Mouse (Mus musculus) telencephalon, adult 2 months (tissue): ENCODE measurements around the gene Xaf1.
A peak's percentile ranks its signal among the peaks of the same experiment; 100 is the strongest.

Experiments
- DNase-seq: peaks from one replicate; pipeline ENCODE4 v3.0.0-alpha.2; 2011; ENCODE audit warnings: low read depth, low spot score

The Xaf1 gene

GRCm38 (mm10) chr11:72301334-72301733 lies at the start of gene Xaf1:
TSS of gene Xaf1 (plus strand) at chr11:72301629.
- DNase-seq = no peak

GRCm38 (mm10) chr11:72255629-72256028 lies 45.8 kb upstream of the Xaf1 start:
- DNase-seq = no peak

- DNase-seq = no peak
Measured at GRCm38 (mm10) chr11:72256441-72256840, 45.0 kb upstream of the Xaf1 start.

- no peak for DNase-seq
Measured at GRCm38 (mm10) chr11:72265483-72265882, 35.9 kb upstream of the Xaf1 start.

GRCm38 (mm10) chr11:72266207-72266959 lies 35.0 kb upstream of the Xaf1 start:
- no peak for DNase-seq

- DNase-seq = no peak
Measured at GRCm38 (mm10) chr11:72266960-72267560, 34.4 kb upstream of the Xaf1 start, which contains the start of gene Slc13a5. TSS of gene Slc13a5 (minus strand) at chr11:72267222.

- no peak for DNase-seq
Measured at GRCm38 (mm10) chr11:72271761-72272160, 29.7 kb upstream of the Xaf1 start.

- DNase-seq = no peak
Measured at GRCm38 (mm10) chr11:72273341-72273740, 28.1 kb upstream of the Xaf1 start.

GRCm38 (mm10) chr11:72281143-72281851 lies 20.1 kb upstream of the Xaf1 start:
- no peak for DNase-seq

- no peak for DNase-seq
Measured at GRCm38 (mm10) chr11:72281852-72282400, 19.5 kb upstream of the Xaf1 start.

- no peak for DNase-seq
Measured at GRCm38 (mm10) chr11:72283486-72284224, 17.8 kb upstream of the Xaf1 start.

GRCm38 (mm10) chr11:72284532-72285182 lies 16.8 kb upstream of the Xaf1 start:
- peak; percentile 51 for DNase-seq

- DNase-seq = no peak
Measured at GRCm38 (mm10) chr11:72285971-72286480, 15.4 kb upstream of the Xaf1 start.

- DNase-seq = no peak
Measured at GRCm38 (mm10) chr11:72286651-72287050, 14.8 kb upstream of the Xaf1 start.

- DNase-seq = no peak
Measured at GRCm38 (mm10) chr11:72287126-72287525, 14.3 kb upstream of the Xaf1 start.

- DNase-seq = no peak
Measured at GRCm38 (mm10) chr11:72287543-72287942, 13.9 kb upstream of the Xaf1 start.

GRCm38 (mm10) chr11:72293116-72293515 lies 8.3 kb upstream of the Xaf1 start:
- no peak for DNase-seq

GRCm38 (mm10) chr11:72302230-72302629 lies 801 bp downstream of the Xaf1 start:
- peak; percentile 84 for DNase-seq

GRCm38 (mm10) chr11:72307461-72307860 lies 6.0 kb downstream of the Xaf1 start:
- peak; percentile 58 for DNase-seq

- DNase-seq = no peak
Measured at GRCm38 (mm10) chr11:72308982-72309381, 7.6 kb downstream of the Xaf1 start.

GRCm38 (mm10) chr11:72310491-72310890 lies 9.1 kb downstream of the Xaf1 start:
- no peak for DNase-seq
